Mouse (Mus musculus) ES-Bruce4 (cell line): ENCODE data around the gene Dcakd. TPM values are rescaled to one million over a fixed set of nuclear protein-coding genes. Genes with fewer than 3 reads are reported as not detected.
A peak's percentile ranks its signal among the peaks of the same experiment; 100 is the strongest.

ENCODE experiments used
- H3K27ac ChIP-seq: 2 replicates; pipeline ENCODE4 v1.5.1; 2012; ENCODE audit warnings: low read length, inconsistent platforms; ENCODE audit not compliant: insufficient read depth
- H3K27me3 ChIP-seq: 2 replicates; pipeline ENCODE4 v1.6.1; 2012; ENCODE audit warnings: mild to moderate bottlenecking, low read length, inconsistent platforms; ENCODE audit not compliant: control insufficient read depth, poor library complexity, insufficient read depth, severe bottlenecking
- H3K36me3 ChIP-seq: 2 replicates; pipeline ENCODE4 v1.6.1; 2012; ENCODE audit warnings: inconsistent platforms, mild to moderate bottlenecking, low read length, moderate library complexity; ENCODE audit not compliant: control insufficient read depth, poor library complexity, insufficient read depth, severe bottlenecking
- H3K4me1 ChIP-seq: one replicate; pipeline ENCODE4 v1.8.1; 2011; ENCODE audit warnings: low read length; ENCODE audit not compliant: control insufficient read depth, insufficient read depth
- H3K4me3 ChIP-seq: 2 replicates; pipeline ENCODE4 v1.5.1; 2011; ENCODE audit warnings: low read depth, mild to moderate bottlenecking, low read length
- H3K9ac ChIP-seq: 2 replicates; pipeline ENCODE4 v1.6.1; 2012; ENCODE audit warnings: low read depth, mild to moderate bottlenecking, inconsistent platforms; ENCODE audit not compliant: poor library complexity, severe bottlenecking
- H3K9me3 ChIP-seq: replicated peaks from 2 replicates; pipeline ENCODE4 v1.6.1; 2012; ENCODE audit warnings: mild to moderate bottlenecking, low read length, inconsistent platforms; ENCODE audit not compliant: control insufficient read depth, poor library complexity, insufficient read depth, severe bottlenecking
- CTCF ChIP-seq: IDR thresholded peaks from one replicate; pipeline ENCODE4 v1.8.1; 2011; ENCODE audit warnings: low read depth, low read length
- EP300 ChIP-seq: IDR thresholded peaks from 2 replicates; pipeline ENCODE4 v1.6.1; 2011; ENCODE audit warnings: low read depth, low read length; ENCODE audit not compliant: insufficient read depth
- POLR2A ChIP-seq: IDR thresholded peaks from one replicate; pipeline ENCODE4 v1.8.1; 2011; ENCODE audit warnings: low read length; ENCODE audit not compliant: insufficient read depth
- polyA plus RNA-seq: library from polyadenylated mRNA; stranded (reverse); fragments of >200 nt; gene quantifications from 2 replicates; pipeline ENCODE4 v1.2.4, GENCODE M21; 2011; ENCODE audit warnings: low read depth; ENCODE audit not compliant: missing spikeins, insufficient read depth, insufficient read length

Gene Dcakd
- polyA plus RNA-seq, 1 experiment, result 120 TPM

DNA sequence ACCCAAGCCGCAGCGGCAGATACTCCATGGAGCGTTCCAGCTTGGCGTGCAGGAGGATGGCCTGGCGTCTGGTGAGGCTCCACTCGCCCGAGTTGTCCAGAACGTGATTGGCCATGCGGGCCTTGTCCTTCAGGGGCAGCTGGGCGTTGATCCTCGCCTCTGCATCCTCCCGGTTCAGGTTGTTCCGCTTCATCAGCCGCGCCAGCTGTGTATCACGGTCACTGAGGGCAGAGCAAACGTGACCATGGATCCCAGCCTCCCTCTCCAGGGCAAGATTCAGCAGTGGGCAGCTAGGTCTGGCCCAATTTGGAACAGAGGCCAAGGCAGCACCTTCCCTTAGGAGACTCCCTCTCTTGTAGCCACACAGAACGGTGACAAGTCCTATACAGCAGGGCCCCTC lies 33.2 kb downstream of the Dcakd start:
- no peak overlapping the region for H3K9ac ChIP-seq
- no peak overlapping the region for H3K4me3 ChIP-seq
- H3K36me3 ChIP-seq, result peaks cover 32% of the 10 kb centered on the region
- H3K27me3 ChIP-seq, result no peaks in the 10 kb centered on the region; the same call in 1 of the 2 replicates
- H3K4me1 ChIP-seq, result no peaks in the 10 kb centered on the region
- H3K9me3 ChIP-seq, result no peaks in the 10 kb centered on the region
- no peak for TF ChIP-seq CTCF
- TF ChIP-seq POLR2A, result no peak
- TF ChIP-seq EP300, result no peak
- no peak overlapping the region for H3K27ac ChIP-seq

GRCm38 (mm10) chr11:102993420-102994029 lies 34.6 kb downstream of the Dcakd start:
- TF ChIP-seq CTCF, result no peak
- no peak for TF ChIP-seq EP300
- TF ChIP-seq POLR2A, result no peak
- H3K9me3 ChIP-seq, result no peaks in the 10 kb centered on the region
- no peak overlapping the region for H3K9ac ChIP-seq
- H3K4me3 ChIP-seq, result no peak overlapping the region
- no peaks in the 10 kb centered on the region; the same call in 1 of the 2 replicates for H3K27me3 ChIP-seq
- H3K27ac ChIP-seq, result no peak overlapping the region
- peaks cover 25% of the 10 kb centered on the region for H3K36me3 ChIP-seq
- peaks cover 2% of the 10 kb centered on the region for H3K4me1 ChIP-seq

- Histone ChIP-seq H3K4me3 (no peak overlapping the region), H3K36me3 (peaks cover 25% of the 10 kb centered on the region), H3K27ac (no peak overlapping the region), H3K4me1 (peaks cover 2% of the 10 kb centered on the region), H3K9ac (no peak overlapping the region), H3K27me3 (no peaks in the 10 kb centered on the region; the same call in 1 of the 2 replicates), H3K9me3 (no peaks in the 10 kb centered on the region)
- TF ChIP-seq CTCF (peak; percentile 95), POLR2A (no peak), EP300 (0 out of 2 replicates have a peak, but pooled peaks have one; percentile 11)
Measured at GRCm38 (mm10) chr11:102992940-102993339, 35.2 kb downstream of the Dcakd start.

DNA sequence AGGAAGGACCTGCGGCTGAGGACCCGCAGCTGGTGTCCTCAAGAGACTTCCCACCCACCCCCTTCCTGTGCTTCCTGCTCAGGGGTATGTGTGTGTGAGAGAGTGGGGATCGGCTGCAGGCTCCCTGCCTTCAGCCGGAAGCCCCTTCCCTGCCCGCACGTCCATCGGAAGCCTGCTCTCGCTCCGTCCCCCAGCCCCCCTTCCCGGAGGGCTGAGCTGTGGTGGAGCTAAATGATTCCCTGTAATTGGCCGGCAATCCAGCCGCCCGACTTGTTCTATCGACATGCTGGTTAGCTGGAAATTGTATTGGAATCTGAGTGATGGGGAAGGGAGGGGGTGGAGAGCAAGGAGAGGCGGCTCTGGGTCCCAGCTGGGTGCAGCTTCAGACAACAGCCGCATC lies 36.5 kb downstream of the Dcakd start:
- H3K9me3 ChIP-seq, result no peaks in the 10 kb centered on the region
- H3K9ac ChIP-seq, result peak overlapping the region; percentile 12; the same call in 1 of the 2 replicates
- no peak overlapping the region for H3K27ac ChIP-seq
- peak overlapping the region; percentile 25; the same call in 1 of the 2 replicates for H3K4me3 ChIP-seq
- peaks cover 2% of the 10 kb centered on the region for H3K4me1 ChIP-seq
- H3K27me3 ChIP-seq, result no peaks in the 10 kb centered on the region; the same call in 1 of the 2 replicates
- TF ChIP-seq CTCF (no peak), POLR2A (no peak), EP300 (no peak)
- H3K36me3 ChIP-seq, result peaks cover 18% of the 10 kb centered on the region

DNA sequence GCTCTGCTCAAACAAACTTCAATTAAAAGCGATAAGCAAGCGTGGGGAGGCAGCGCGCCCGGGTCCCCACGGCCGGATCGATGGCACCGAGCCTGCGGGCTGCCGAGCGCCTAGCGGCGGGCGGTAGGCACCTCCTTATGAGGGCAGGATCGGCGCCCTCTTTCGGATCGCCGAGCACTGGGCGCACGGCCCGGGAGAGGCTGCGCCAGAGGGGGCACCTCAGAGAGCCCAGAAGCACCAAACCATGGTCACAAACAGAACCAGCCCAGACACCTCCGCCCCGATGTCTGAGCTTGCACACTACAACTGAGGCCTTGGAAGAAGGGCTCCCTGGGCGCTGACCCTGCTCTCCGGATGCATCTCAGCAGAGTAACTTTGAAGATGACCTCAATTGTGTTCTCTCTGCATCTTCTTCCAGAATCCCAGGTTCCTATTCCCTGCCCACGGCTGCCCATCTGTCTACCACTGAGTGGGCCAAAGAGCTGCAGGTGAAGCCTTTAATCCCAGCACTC lies 37.9 kb downstream of the Dcakd start:
- Histone ChIP-seq H3K4me1 (peaks cover 2% of the 10 kb centered on the region), H3K27me3 (no peaks in the 10 kb centered on the region; the same call in 1 of the 2 replicates)

GRCm38 (mm10) chr11:102989641-102990151 lies 38.4 kb downstream of the Dcakd start:
- Histone ChIP-seq H3K27ac (no peak overlapping the region), H3K27me3 (no peaks in the 10 kb centered on the region; the same call in 1 of the 2 replicates)

More for the DNA sequence above, 37.9 kb downstream of the Dcakd start:
- peak overlapping the region; percentile 54 for H3K4me3 ChIP-seq
- no peak overlapping the region for H3K27ac ChIP-seq
- peak overlapping the region; percentile 82 for H3K9ac ChIP-seq
- TF ChIP-seq EP300 (no peak), CTCF (no peak), POLR2A (no peak)
- no peaks in the 10 kb centered on the region for H3K9me3 ChIP-seq
- peaks cover 5% of the 10 kb centered on the region; the same call in 1 of the 2 replicates for H3K36me3 ChIP-seq

More at GRCm38 (mm10) chr11:102989641-102990151, 38.4 kb downstream of the Dcakd start:
- Histone ChIP-seq H3K4me1 (peaks cover 2% of the 10 kb centered on the region), H3K4me3 (peak overlapping the region; percentile 54), H3K9me3 (no peaks in the 10 kb centered on the region), H3K9ac (peak overlapping the region; percentile 82), H3K36me3 (peaks cover 4% of the 10 kb centered on the region; the same call in 1 of the 2 replicates)
- TF ChIP-seq POLR2A, result no peak
- TF ChIP-seq CTCF, result no peak
- no peak for TF ChIP-seq EP300
